Mouse (Mus musculus) ovary, postnatal 10 days (tissue): ENCODE results near the gene Cd72.

ENCODE experiments used
- DNase-seq: peaks from one replicate; pipeline ENCODE4 v3.0.0; 2022; ENCODE audit warnings: low spot score

Cd72 gene

GRCm38 (mm10) chr4:43427501-43428179, 26.8 kb downstream of the Cd72 start:
- DNase-seq, result no peak

GRCm38 (mm10) chr4:43426487-43426886, 27.9 kb downstream of the Cd72 start:
- DNase-seq, result no peak

GRCm38 (mm10) chr4:43425648-43426380, 28.6 kb downstream of the Cd72 start:
- DNase-seq, result no peak

GRCm38 (mm10) chr4:43425197-43425596, 29.2 kb downstream of the Cd72 start:
- DNase-seq, result no peak

GRCm38 (mm10) chr4:43424072-43424471, 30.4 kb downstream of the Cd72 start:
- DNase-seq, result no peak

- DNase-seq, result no peak
Measured at GRCm38 (mm10) chr4:43423267-43423934, 31.0 kb downstream of the Cd72 start.

GRCm38 (mm10) chr4:43421632-43422240, 32.7 kb downstream of the Cd72 start:
- no peak for DNase-seq

- no peak for DNase-seq
Measured at GRCm38 (mm10) chr4:43420305-43420704, 34.1 kb downstream of the Cd72 start.

- DNase-seq, result no peak
Measured at GRCm38 (mm10) chr4:43419801-43420281, 34.6 kb downstream of the Cd72 start.

- no peak for DNase-seq
Measured at GRCm38 (mm10) chr4:43418973-43419656, 35.3 kb downstream of the Cd72 start.

GRCm38 (mm10) chr4:43418450-43418849, 36.0 kb downstream of the Cd72 start:
- DNase-seq, result no peak

GRCm38 (mm10) chr4:43417269-43418062, 37.0 kb downstream of the Cd72 start:
- DNase-seq, result no peak

GRCm38 (mm10) chr4:43416071-43416490, 38.3 kb downstream of the Cd72 start:
- DNase-seq, result no peak

- DNase-seq, result no peak
Measured at GRCm38 (mm10) chr4:43415221-43416070, 39.0 kb downstream of the Cd72 start.

- DNase-seq, result no peak
Measured at GRCm38 (mm10) chr4:43414761-43415160, 39.7 kb downstream of the Cd72 start.

GRCm38 (mm10) chr4:43407071-43407920, 47.1 kb downstream of the Cd72 start:
- no peak for DNase-seq

- peak; percentile 41 for DNase-seq
Measured at GRCm38 (mm10) chr4:43406162-43406971, 48.1 kb downstream of the Cd72 start.

- no peak for DNase-seq
Measured at GRCm38 (mm10) chr4:43404697-43405096, 49.7 kb downstream of the Cd72 start.
